Mouse (Mus musculus) heart, adult 2 months (tissue): ENCODE measurements around the gene Trem2.

ENCODE experiments used
- CTCF ChIP-seq: fragments of 200-600 bp; IDR thresholded peaks from 2 replicates; pipeline ENCODE4 v1.8.1; 2022; ENCODE audit warnings: antibody characterized with exemption, mild to moderate bottlenecking, moderate library complexity
- EP300 ChIP-seq: fragments of 200-500 bp; IDR thresholded peaks from 2 replicates; pipeline ENCODE4 v1.6.1; 2011; ENCODE audit warnings: low read depth, low read length, control low read depth; ENCODE audit not compliant: insufficient read depth
- POLR2A ChIP-seq: fragments of 200-500 bp; IDR thresholded peaks from 2 replicates; pipeline ENCODE4 v1.6.1; 2011; ENCODE audit warnings: mild to moderate bottlenecking, low read depth, low read length, control low read depth; ENCODE audit not compliant: insufficient read depth

GRCm38 (mm10) chr17:48385786-48386461 is 39.7 kb downstream of the Trem2 start:
- TF ChIP-seq CTCF: no peak
- TF ChIP-seq EP300: no peak
- no peak for TF ChIP-seq POLR2A
